Mouse (Mus musculus) B cell, adult (primary cell): ENCODE measurements around the gene Ccne1. TPM values are rescaled to one million over a fixed set of nuclear protein-coding genes. Genes with fewer than 3 reads are reported as not detected.

ENCODE experiments used
- total RNA-seq: library from RNA; stranded (reverse); gene quantifications from 4 replicates; pipeline ENCODE4 v1.2.4, GENCODE M21; 2023; ENCODE audit not compliant: inconsistent age

Gene Ccne1
- 3.0 to 3.9 TPM (median 3.5 TPM) in 4 replicates for total RNA-seq

GRCm38 (mm10) chr7:38107371-38108259 is at the start of gene Ccne1:
TSS of gene Ccne1 (minus strand) at chr7:38107534.

Other genes starting within 250 kb of the Ccne1 start
- gene Uri1, start 84.0 kb downstream of the Ccne1 start, total RNA-seq = 29.2 to 37.8 TPM (median 34.0 TPM) in 4 replicates
- 12.9 to 13.8 TPM (median 13.3 TPM) in 4 replicates for gene 1600014C10Rik, start 75.7 kb upstream of the Ccne1 start, total RNA-seq
- gene Plekhf1, start 120.5 kb upstream of the Ccne1 start, total RNA-seq = 0.19 to 0.21 TPM in 2 of 4 replicates, not detected in the others
- 76.4 to 81.1 TPM (median 78.7 TPM) in 4 replicates for gene Pop4, start 163.9 kb upstream of the Ccne1 start, total RNA-seq